Mouse (Mus musculus) embryo, embryonic 11.5 days (tissue): ENCODE data around the gene Fam118a.

Experiments used
- DNase-seq: peaks from one replicate; pipeline ENCODE4 v3.0.0-alpha.2; 2012; ENCODE audit warnings: low read depth, low spot score

Fam118a gene

DNA sequence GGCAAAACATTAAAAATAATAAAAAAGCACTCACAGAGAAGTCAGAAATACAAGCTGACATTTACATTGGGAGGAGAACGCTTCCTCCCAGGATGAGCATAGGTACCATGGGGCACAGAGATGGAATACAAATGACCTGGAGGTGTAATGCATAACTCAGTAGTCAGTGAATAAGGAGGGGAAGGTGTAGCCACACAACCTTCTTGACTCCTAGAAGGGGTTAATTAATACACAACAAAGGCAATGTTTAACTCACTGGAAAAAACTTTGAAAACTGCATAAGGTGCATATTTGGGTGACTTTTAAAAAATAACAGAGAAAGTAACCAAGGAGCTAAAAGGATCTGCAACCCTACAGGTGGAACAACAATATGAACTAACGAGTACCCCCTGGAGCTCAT is 43.9 kb downstream of the Fam118a start:
- no peak for DNase-seq

DNA sequence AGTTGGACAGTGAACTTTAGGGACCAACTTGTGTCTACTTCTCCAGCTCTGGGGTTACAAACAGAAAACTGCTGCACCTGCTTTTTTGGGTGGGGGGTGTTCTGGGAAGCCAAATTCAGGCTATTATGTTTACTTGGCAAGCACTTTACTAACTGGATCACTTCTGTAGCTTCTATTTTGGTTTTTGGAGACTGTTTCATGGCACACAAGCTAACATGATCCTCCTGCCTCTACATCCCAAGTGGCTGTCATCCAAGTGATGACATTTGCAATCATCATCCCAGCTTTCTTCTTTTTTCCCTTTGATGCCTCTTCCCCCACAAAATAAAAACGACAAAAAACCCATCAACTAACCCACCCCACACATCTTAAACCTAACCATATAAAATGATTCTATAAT is 56.9 kb downstream of the Fam118a start:
- no peak for DNase-seq
